Mouse (Mus musculus): Measurements from ENCODE around the gene Thra. TPM values are rescaled to one million over a fixed set of nuclear protein-coding genes. Genes with fewer than 3 reads are reported as not detected.
A peak's percentile ranks its signal among the peaks of the same experiment; 100 is the strongest.

Gene Thra
- polyA plus RNA-seq, 1 experiment from 2014 or later = 42.7 TPM

- no peaks in the 10 kb centered on the region for H3K27me3 ChIP-seq (replicated peaks)
- no peaks in the 10 kb centered on the region for H3K9me3 ChIP-seq
- no peaks in the 10 kb centered on the region for H3K36me3 ChIP-seq
- peak overlapping the region; percentile 48 for H3K4me2 ChIP-seq
- no peak for ATAC-seq (ENCODE audit: insufficient read depth, low FRiP score, low read depth)
- 28% methylated on average over 15 of the region's 15 CpGs for WGBS
- no peak overlapping the region for H3K9ac ChIP-seq
- H3K27ac ChIP-seq = peak overlapping the region; percentile 85
- H3K4me3 ChIP-seq (replicated peaks) = peak overlapping the region; percentile 4; the same call in 1 of the 2 replicates
- H3K4me1 ChIP-seq = peaks cover 95% of the 10 kb centered on the region
These were observed 8.3 kb downstream of the Thra start for GRCm38 (mm10) chr11:98748506-98749416.

- no peak for ATAC-seq (ENCODE audit: insufficient read depth, low FRiP score, low read depth)
- Histone ChIP-seq H3K9me3 (no peaks in the 10 kb centered on the region), H3K4me1 (peaks cover 94% of the 10 kb centered on the region), H3K4me3 (replicated peaks) (no peak overlapping the region), H3K36me3 (no peaks in the 10 kb centered on the region; the same call in 1 of the 2 replicates), H3K27me3 (replicated peaks) (no peaks in the 10 kb centered on the region), H3K4me2 (peak overlapping the region; percentile 48), H3K27ac (peak overlapping the region; percentile 85), H3K9ac (no peak overlapping the region)
- WGBS = 34% methylated on average over 5 of the region's 5 CpGs
These were observed 9.3 kb downstream of the Thra start for GRCm38 (mm10) chr11:98749716-98750115.

- H3K27ac ChIP-seq = peak overlapping the region; percentile 85
- H3K9me3 ChIP-seq = no peaks in the 10 kb centered on the region
- H3K4me2 ChIP-seq = peak overlapping the region; percentile 48
- H3K9ac ChIP-seq = peak overlapping the region; percentile 10; the same call in 1 of the 2 replicates
- H3K4me1 ChIP-seq = peaks cover 92% of the 10 kb centered on the region
- 24% methylated on average over 16 of the region's 17 CpGs for WGBS
- H3K36me3 ChIP-seq = no peaks in the 10 kb centered on the region; the same call in 1 of the 2 replicates
- H3K27me3 ChIP-seq (replicated peaks) = no peaks in the 10 kb centered on the region
- peak overlapping the region; percentile 2; the same call in 1 of the 2 replicates for H3K4me3 ChIP-seq (replicated peaks)
- ATAC-seq (ENCODE audit: insufficient read depth, low FRiP score, low read depth) = peak; percentile 14
These were observed 10.1 kb downstream of the Thra start for GRCm38 (mm10) chr11:98750351-98751201.

- 19% methylated on average over 6 of the region's 6 CpGs for WGBS
- peak overlapping the region; percentile 85 for H3K27ac ChIP-seq
- peak overlapping the region; percentile 10; the same call in 1 of the 2 replicates for H3K9ac ChIP-seq
- peak overlapping the region; percentile 2; the same call in 1 of the 2 replicates for H3K4me3 ChIP-seq (replicated peaks)
- no peaks in the 10 kb centered on the region for H3K9me3 ChIP-seq
- H3K4me2 ChIP-seq = peak overlapping the region; percentile 48
- H3K4me1 ChIP-seq = peaks cover 91% of the 10 kb centered on the region
- ATAC-seq (ENCODE audit: insufficient read depth, low FRiP score, low read depth) = peak; percentile 80
- H3K27me3 ChIP-seq (replicated peaks) = no peaks in the 10 kb centered on the region
- no peaks in the 10 kb centered on the region; the same call in 1 of the 2 replicates for H3K36me3 ChIP-seq
These were observed 10.9 kb downstream of the Thra start for GRCm38 (mm10) chr11:98751221-98751782.

- no peak for ATAC-seq (ENCODE audit: insufficient read depth, low FRiP score, low read depth)
- peaks cover 11% of the 10 kb centered on the region; the same call in 1 of the 2 replicates for H3K36me3 ChIP-seq
- peaks cover 80% of the 10 kb centered on the region for H3K4me1 ChIP-seq
- no peak overlapping the region for H3K9ac ChIP-seq
- no peaks in the 10 kb centered on the region for H3K9me3 ChIP-seq
- no peaks in the 10 kb centered on the region for H3K27me3 ChIP-seq (replicated peaks)
- no peak overlapping the region for H3K4me2 ChIP-seq
- no peak overlapping the region for H3K4me3 ChIP-seq (replicated peaks)
- peak overlapping the region; percentile 85 for H3K27ac ChIP-seq
- WGBS = 77% methylated on average over 10 of the region's 10 CpGs
These were observed 12.2 kb downstream of the Thra start for GRCm38 (mm10) chr11:98752562-98753140.

- no peaks in the 10 kb centered on the region for H3K27me3 ChIP-seq (replicated peaks)
- peaks cover 12% of the 10 kb centered on the region; the same call in 1 of the 2 replicates for H3K36me3 ChIP-seq
- H3K4me3 ChIP-seq (replicated peaks) = no peak overlapping the region
- 88% methylated on average over 5 of the region's 5 CpGs for WGBS
- H3K9me3 ChIP-seq = no peaks in the 10 kb centered on the region
- no peak overlapping the region for H3K4me2 ChIP-seq
- no peak for ATAC-seq (ENCODE audit: insufficient read depth, low FRiP score, low read depth)
- peaks cover 74% of the 10 kb centered on the region for H3K4me1 ChIP-seq
- H3K27ac ChIP-seq = peak overlapping the region; percentile 85; the same call in 1 of the 2 replicates
- H3K9ac ChIP-seq = no peak overlapping the region
These were observed 12.8 kb downstream of the Thra start for GRCm38 (mm10) chr11:98753264-98753663.

- 56% methylated on average over 9 of the region's 9 CpGs for WGBS
- no peak for ATAC-seq (ENCODE audit: insufficient read depth, low FRiP score, low read depth)
These were observed 13.7 kb downstream of the Thra start for GRCm38 (mm10) chr11:98754151-98754620.

GRCm38 (mm10) chr11:98754621-98755181, 14.3 kb downstream of the Thra start:
- no peaks in the 10 kb centered on the region for H3K27me3 ChIP-seq (replicated peaks)
- no peak for ATAC-seq (ENCODE audit: insufficient read depth, low FRiP score, low read depth)
- H3K4me1 ChIP-seq = peaks cover 59% of the 10 kb centered on the region
- WGBS = 23% methylated on average over 7 of the region's 7 CpGs
- H3K36me3 ChIP-seq = peaks cover 21% of the 10 kb centered on the region; the same call in 1 of the 2 replicates
- no peak overlapping the region for H3K4me3 ChIP-seq (replicated peaks)
- peak overlapping the region; percentile 60 for H3K27ac ChIP-seq
- no peak overlapping the region; the same call in 1 of the 2 replicates for H3K4me2 ChIP-seq
- no peak overlapping the region for H3K9ac ChIP-seq
- H3K9me3 ChIP-seq = no peaks in the 10 kb centered on the region

More at GRCm38 (mm10) chr11:98754151-98754620, 13.7 kb downstream of the Thra start:
- peak overlapping the region; percentile 60 for H3K27ac ChIP-seq
- H3K9me3 ChIP-seq = no peaks in the 10 kb centered on the region
- H3K4me2 ChIP-seq = peak overlapping the region; percentile 8; the same call in 1 of the 2 replicates
- H3K27me3 ChIP-seq (replicated peaks) = no peaks in the 10 kb centered on the region
- H3K9ac ChIP-seq = no peak overlapping the region
- no peak overlapping the region for H3K4me3 ChIP-seq (replicated peaks)
- H3K36me3 ChIP-seq = peaks cover 19% of the 10 kb centered on the region; the same call in 1 of the 2 replicates
- peaks cover 64% of the 10 kb centered on the region for H3K4me1 ChIP-seq

- no peak overlapping the region for H3K27ac ChIP-seq
- H3K4me2 ChIP-seq = no peak overlapping the region
- H3K4me3 ChIP-seq (replicated peaks) = no peak overlapping the region
- H3K36me3 ChIP-seq = peaks cover 28% of the 10 kb centered on the region
- WGBS = 88% methylated on average over 6 of the region's 6 CpGs
- H3K9me3 ChIP-seq = no peaks in the 10 kb centered on the region
- no peak for ATAC-seq (ENCODE audit: insufficient read depth, low FRiP score, low read depth)
- peaks cover 48% of the 10 kb centered on the region for H3K4me1 ChIP-seq
- no peaks in the 10 kb centered on the region for H3K27me3 ChIP-seq (replicated peaks)
- no peak overlapping the region for H3K9ac ChIP-seq
These were observed 15.4 kb downstream of the Thra start for GRCm38 (mm10) chr11:98755726-98756380.

- H3K27me3 ChIP-seq (replicated peaks) = no peaks in the 10 kb centered on the region
- peaks cover 39% of the 10 kb centered on the region for H3K4me1 ChIP-seq
- no peaks in the 10 kb centered on the region for H3K9me3 ChIP-seq
- no peak overlapping the region for H3K4me2 ChIP-seq
- H3K4me3 ChIP-seq (replicated peaks) = no peak overlapping the region
- H3K36me3 ChIP-seq = peaks cover 34% of the 10 kb centered on the region
- no peak overlapping the region for H3K27ac ChIP-seq
- no peak overlapping the region for H3K9ac ChIP-seq
- ATAC-seq (ENCODE audit: insufficient read depth, low FRiP score, low read depth) = no peak
- 78% methylated on average over 12 of the region's 12 CpGs for WGBS
These were observed 16.3 kb downstream of the Thra start for GRCm38 (mm10) chr11:98756711-98757110.
